ENCODE assay signal across 22 mouse cellular contexts in genomic region chr2:133497071-133497470, GRCm38 (mm10). TPM values are rescaled to one million over a fixed set of nuclear protein-coding genes. Genes with fewer than 3 reads are reported as not detected.
DNase-seq lines count a peak whose midpoint lies in the region; ATAC-seq and TF ChIP-seq lines count a peak whose summit lies in the region.
"Had no signal": no experiment of that assay in that cellular context is flagged by ENCODE, and none has a peak within 500 bp of the region (broad histone marks: within the 10 kb centered on the region; RNA-seq: fewer than 3 reads in every experiment).

No protein-coding gene starts in this region.

- peak; percentile 86 for DNase-seq in liver, adult 2 months (ENCODE audit: extremely low read depth, low read depth, low spot score)
- no peak for DNase-seq in liver
- DNase-seq in lung, postnatal 0 days (ENCODE audit: low spot score) = peak; percentile 38
- no peak for DNase-seq in lung, adult 2 months
- no peak for DNase-seq in urinary bladder, postnatal 14 days (ENCODE audit: low spot score)
- no peak for DNase-seq in cerebellum, adult 18-20 months
- DNase-seq: adrenal gland, adult 8-10 months; adrenal gland, postnatal 36 days; B cell, adult 2 months; cerebellum, adult 11 months; cerebellum, adult 9-10 months; cerebellum, postnatal 36 days; gastrocnemius, postnatal 14 days had no signal

- TF ChIP-seq EP300 in lung, postnatal 0 days (IDR thresholded peaks at IDR 0.05) = 0 out of 2 replicates have a peak, but pooled peaks have one; percentile 16

- peaks cover 21% of the 10 kb centered on the region for H3K4me1 ChIP-seq in liver, adult 2 months (ENCODE audit: control insufficient read depth, insufficient read depth, low read length)
- no peaks in the 10 kb centered on the region for H3K4me1 ChIP-seq in lung, postnatal 0 days (ENCODE audit: insufficient read depth, low read depth, low read length)
- peaks cover 6% of the 10 kb centered on the region for H3K4me1 ChIP-seq in lung, adult 2 months (ENCODE audit: control insufficient read depth, insufficient read depth, low read length)
- H3K4me1 ChIP-seq: embryonic facial prominence, embryonic 13.5 days; forebrain, embryonic 12.5 days; hindbrain, embryonic 10.5 days had no signal

- 25% methylated on average over 4 of the region's 4 CpGs for WGBS in liver, adult 2 months
- 55% methylated on average over 4 of the region's 4 CpGs for WGBS in lung, postnatal 0 days
- WGBS in lung, adult 2 months = 64% methylated on average over 4 of the region's 4 CpGs

- no peak for TF ChIP-seq CTCF in liver, adult 2 months (IDR thresholded peaks at IDR 0.05; ENCODE audit: low read depth, low read length)
- no peak for TF ChIP-seq CTCF in lung, postnatal 0 days (IDR thresholded peaks at IDR 0.05)
- no peak for TF ChIP-seq CTCF in lung, adult 2 months (IDR thresholded peaks at IDR 0.05; ENCODE audit: insufficient read depth, low read length)

- peak; percentile 40 for ATAC-seq in lung, postnatal 0 days
- ATAC-seq in megakaryocyte progenitor cell, adult 5-6 weeks (replicated peaks; ENCODE audit: poor library complexity) = 0 out of 2 replicates have a peak, but pooled peaks have one; percentile 3
- ATAC-seq: CD4-positive, CD25-positive, alpha-beta regulatory T cell, adult 4 months; forebrain, embryonic 16.5 days had no signal

- no peak for TF ChIP-seq POLR2A in liver, adult 2 months (IDR thresholded peaks at IDR 0.05; ENCODE audit: extremely low read depth, insufficient read depth, low read length)
- TF ChIP-seq POLR2A in lung, adult 2 months (IDR thresholded peaks at IDR 0.05; ENCODE audit: borderline replicate concordance, extremely low read depth, low read depth, low read length) = no peak

- no peaks in the 10 kb centered on the region for H3K36me3 ChIP-seq in liver, adult 2 months (ENCODE audit: control insufficient read depth, insufficient read depth, low read length)
- H3K36me3 ChIP-seq in lung, postnatal 0 days (ENCODE audit: insufficient read depth, low read length) = no peaks in the 10 kb centered on the region
- H3K36me3 ChIP-seq: embryonic facial prominence, embryonic 13.5 days; forebrain, embryonic 12.5 days; G1E; heart, embryonic 12.5 days; hindbrain, embryonic 10.5 days had no signal

- no peaks in the 10 kb centered on the region for H3K27me3 ChIP-seq in liver, adult 2 months (ENCODE audit: control insufficient read depth, insufficient read depth, low read length)
- no peaks in the 10 kb centered on the region for H3K27me3 ChIP-seq in lung, postnatal 0 days (replicated peaks; ENCODE audit: insufficient read depth, low read length)
- H3K27me3 ChIP-seq: embryonic facial prominence, embryonic 13.5 days; forebrain, embryonic 12.5 days; heart, embryonic 12.5 days had no signal

- no peak overlapping the region for H3K4me2 ChIP-seq in lung, postnatal 0 days (replicated peaks; ENCODE audit: low read depth, low read length)
- H3K4me2 ChIP-seq: embryonic facial prominence, embryonic 13.5 days; forebrain, embryonic 12.5 days; heart, embryonic 12.5 days; hindbrain, embryonic 14.5 days had no signal

- peak overlapping the region; percentile 31 for H3K27ac ChIP-seq in liver, adult 2 months (replicated peaks; ENCODE audit: insufficient read depth, low read depth, low read length)
- H3K27ac ChIP-seq in lung, postnatal 0 days (ENCODE audit: low read length) = 0 out of 2 replicates have a peak overlapping the region, but pooled peaks have one; percentile 0
- H3K27ac ChIP-seq: embryonic facial prominence, embryonic 13.5 days; forebrain, embryonic 12.5 days; hindbrain, embryonic 10.5 days; hindbrain, embryonic 14.5 days had no signal

- no peak overlapping the region for H3K9ac ChIP-seq in liver, adult 2 months (ENCODE audit: low read depth, low read length)
- no peak overlapping the region for H3K9ac ChIP-seq in lung, postnatal 0 days (replicated peaks; ENCODE audit: low read depth)
- H3K9ac ChIP-seq: embryonic facial prominence, embryonic 13.5 days; forebrain, embryonic 12.5 days; heart, embryonic 12.5 days; hindbrain, embryonic 14.5 days had no signal

- H3K4me3 ChIP-seq in liver, adult 2 months (ENCODE audit: insufficient read depth, low read depth, low read length) = no peak overlapping the region
- H3K4me3 ChIP-seq in lung, postnatal 0 days (ENCODE audit: low read depth, low read length) = no peak overlapping the region
- H3K4me3 ChIP-seq in lung, adult 2 months (replicated peaks; ENCODE audit: extremely low read depth, low read depth, low read length) = no peak overlapping the region
- H3K4me3 ChIP-seq: embryonic facial prominence, embryonic 13.5 days; forebrain, embryonic 12.5 days; heart, embryonic 12.5 days; hindbrain, embryonic 10.5 days had no signal

- no peaks in the 10 kb centered on the region for H3K79me2 ChIP-seq in liver, adult 2 months (ENCODE audit: control insufficient read depth, insufficient read depth, low read length)

- no peaks in the 10 kb centered on the region for H3K9me3 ChIP-seq in lung, postnatal 0 days (ENCODE audit: low read length)
- H3K9me3 ChIP-seq: embryonic facial prominence, embryonic 13.5 days; forebrain, embryonic 12.5 days; heart, embryonic 12.5 days; hindbrain, embryonic 10.5 days had no signal

RNA-seq across cellular contexts. Expression of gene Bmp2, which starts 54.9 kb away (rescaled TPM):
- total RNA-seq in liver, adult 2 months (2014; rRNA removed) = 7.2 and 8.1 TPM in 2 replicates
- polyA plus RNA-seq in liver, adult 2 months (2012; rRNA removed) = 4.2 and 5.5 TPM in 2 replicates
- 9.1 and 9.3 TPM in 2 replicates for polyA plus RNA-seq in lung, postnatal 0 days (2015; fragmentation: Nextera tagmentation; extraction: Ambion mirVana)
- 4.0 and 5.9 TPM in 2 replicates for polyA plus RNA-seq in lung, adult 2 months (2012; rRNA removed)
- total RNA-seq in megakaryocyte progenitor cell, adult 5-6 weeks (2015) = not detected in 2 replicates
- total RNA-seq in megakaryocyte progenitor cell, adult 5-6 weeks (2017) = 0.14 TPM in 1 of 2 replicates, not detected in the other
- polyA plus RNA-seq: CD4-positive, CD25-positive, alpha-beta regulatory T cell, adult 4 months; G1E had no signal

Comparison
In these comparisons a context has a peak if more than half of its experiments do, and no peak if none do; other contexts are left out.
1. DNase-seq: peak in liver, adult 2 months (single experiment) and lung, postnatal 0 days (single experiment); none in liver (single experiment), lung, adult 2 months (single experiment), urinary bladder, postnatal 14 days (single experiment) and cerebellum, adult 18-20 months (0 of 2).